8 mouse cellular contexts compared by ENCODE assay signal in genomic region chr1:170136351-170137009, GRCm38 (mm10). TPM values are rescaled to one million over a fixed set of nuclear protein-coding genes. Genes with fewer than 3 reads are reported as not detected.
DNase-seq lines count a peak whose midpoint lies in the region; ATAC-seq and TF ChIP-seq lines count a peak whose summit lies in the region.

No protein-coding gene starts in this region.

- WGBS in heart, embryonic 12.5 days = 21% methylated on average over 7 of the region's 7 CpGs
- 18% methylated on average over 7 of the region's 7 CpGs for WGBS in kidney, embryonic 16.5 days

- peak; percentile 79; the same call in 1 of the 2 replicates for ATAC-seq in heart, embryonic 12.5 days (ENCODE audit: insufficient number of reproducible peaks, low FRiP score)
- peak; percentile 87 for ATAC-seq in kidney, embryonic 16.5 days (ENCODE audit: low FRiP score, low TSS enrichment)
- ATAC-seq in monocyte, adult 5-6 weeks (replicated peaks; ENCODE audit: insufficient number of reproducible peaks, low FRiP score, low TSS enrichment, poor library complexity, severe bottlenecking) = peak; percentile 86

- no peak overlapping the region for H3K9ac ChIP-seq in heart, embryonic 12.5 days
- H3K9ac ChIP-seq in kidney, embryonic 16.5 days (replicated peaks; ENCODE audit: low read length) = no peak overlapping the region

- peaks cover 7% of the 10 kb centered on the region for H3K36me3 ChIP-seq in heart, embryonic 12.5 days
- H3K36me3 ChIP-seq in kidney, embryonic 16.5 days (ENCODE audit: insufficient read depth, low read length) = no peaks in the 10 kb centered on the region

- DNase-seq in A20 (ENCODE audit: low read depth, low spot score) (peak; percentile 81), liver (peak; percentile 56)
- peak; percentile 68 for DNase-seq in fat pad, adult 2 months (ENCODE audit: extremely low read depth, low read depth, low spot score)
- peak; percentile 70 to 73 for DNase-seq in spleen, postnatal 36 days (ENCODE audit: low spot score in 2 of 2)

- H3K4me2 ChIP-seq in heart, embryonic 12.5 days = no peak overlapping the region
- no peak overlapping the region for H3K4me2 ChIP-seq in kidney, embryonic 16.5 days (replicated peaks; ENCODE audit: low read depth, low read length)

- H3K27me3 ChIP-seq in heart, embryonic 12.5 days (replicated peaks) = no peaks in the 10 kb centered on the region
- H3K27me3 ChIP-seq in kidney, embryonic 16.5 days (ENCODE audit: insufficient read depth, low read length) = no peaks in the 10 kb centered on the region

- no peak for TF ChIP-seq POLR2A in bone marrow macrophage, adult 2 months (IDR thresholded peaks at IDR 0.05; ENCODE audit: borderline replicate concordance, low read depth, low read length)

- peak overlapping the region; percentile 16; the same call in 1 of the 2 replicates for H3K27ac ChIP-seq in bone marrow macrophage, adult 2 months (ENCODE audit: insufficient read depth, low read depth, low read length)
- H3K27ac ChIP-seq in heart, embryonic 12.5 days (ENCODE audit: poor library complexity, severe bottlenecking) = no peak overlapping the region
- H3K27ac ChIP-seq in kidney, embryonic 16.5 days (ENCODE audit: low read length) = no peak overlapping the region

- H3K4me1 ChIP-seq in bone marrow macrophage, adult 2 months (ENCODE audit: control insufficient read depth, insufficient read depth, low read length) = peaks cover 6% of the 10 kb centered on the region
- no peaks in the 10 kb centered on the region for H3K4me1 ChIP-seq in heart, embryonic 12.5 days (replicated peaks)
- no peaks in the 10 kb centered on the region for H3K4me1 ChIP-seq in kidney, embryonic 16.5 days (ENCODE audit: insufficient read depth, low read length)

- peak; percentile 53 for TF ChIP-seq CTCF in bone marrow macrophage, adult 2 months (IDR thresholded peaks at IDR 0.05; ENCODE audit: low read depth, low read length)

- no peaks in the 10 kb centered on the region for H3K9me3 ChIP-seq in heart, embryonic 12.5 days (replicated peaks)
- H3K9me3 ChIP-seq in kidney, embryonic 16.5 days (ENCODE audit: low read length) = no peaks in the 10 kb centered on the region

- H3K4me3 ChIP-seq in bone marrow macrophage, adult 2 months (ENCODE audit: insufficient read depth, low read length) = no peak overlapping the region
- H3K4me3 ChIP-seq in heart, embryonic 12.5 days = no peak overlapping the region
- H3K4me3 ChIP-seq in kidney, embryonic 16.5 days (ENCODE audit: low read length) = no peak overlapping the region

RNA-seq across cellular contexts. Expression of gene Ddr2, which starts 25.9 kb away (rescaled TPM):
- 0.59 and 0.76 TPM in 2 replicates for polyA plus RNA-seq in bone marrow macrophage, adult 2 months (2012; ENCODE audit: insufficient read depth, insufficient read length, missing spikeins)
- 7.6 and 7.9 TPM in 2 replicates for polyA plus RNA-seq in heart, embryonic 12.5 days (2016; fragmentation: Nextera tagmentation; extraction: Ambion mirVana)
- polyA plus RNA-seq in kidney, embryonic 16.5 days (2015; fragmentation: Nextera tagmentation; extraction: Ambion mirVana) = 33.1 and 35.7 TPM in 2 replicates
- not detected in 3 replicates for total RNA-seq in monocyte, adult 5-6 weeks (2017)

RNA-seq across cellular contexts. Expression of gene Uap1, which starts 38.3 kb away (rescaled TPM):
- polyA plus RNA-seq in bone marrow macrophage, adult 2 months (2012; ENCODE audit: insufficient read depth, insufficient read length, missing spikeins) = 24.4 and 28.0 TPM in 2 replicates
- polyA plus RNA-seq in heart, embryonic 12.5 days (2016; fragmentation: Nextera tagmentation; extraction: Ambion mirVana) = 61.6 and 66.1 TPM in 2 replicates
- polyA plus RNA-seq in kidney, embryonic 16.5 days (2015; fragmentation: Nextera tagmentation; extraction: Ambion mirVana) = 54.8 and 57.9 TPM in 2 replicates
- total RNA-seq in monocyte, adult 5-6 weeks (2017) = 69.0 to 103 TPM (median 85.9 TPM) in 3 replicates
